7 mouse cellular contexts compared by ENCODE assay signal in genomic region chr6:145746132-145746849, GRCm38 (mm10). TPM values are rescaled to one million over a fixed set of nuclear protein-coding genes. Genes with fewer than 3 reads are reported as not detected.
A peak's percentile ranks its signal among the peaks of the same experiment; 100 is the strongest.
DNase-seq lines count a peak whose midpoint lies in the region; ATAC-seq and TF ChIP-seq lines count a peak whose summit lies in the region.

Gene Rassf8 (plus strand): TSS chr6:145746748.

- no peaks in the 10 kb centered on the region for H3K4me1 ChIP-seq in intestine, postnatal 0 days (replicated peaks; ENCODE audit: control insufficient read depth, insufficient read depth, low read length)
- peaks cover 19% of the 10 kb centered on the region for H3K4me1 ChIP-seq in limb, embryonic 10.5 days
- H3K4me1 ChIP-seq in midbrain, embryonic 12.5 days: peaks cover 11% of the 10 kb centered on the region

- peak within 1 kb of the TSS; percentile 96 for H3K4me2 ChIP-seq in intestine, postnatal 0 days (replicated peaks; ENCODE audit: low read depth)
- peak within 1 kb of the TSS; percentile 79 for H3K4me2 ChIP-seq in midbrain, embryonic 12.5 days (replicated peaks)

- peak within 1 kb of the TSS; percentile 71 for H3K27ac ChIP-seq in intestine, postnatal 0 days (ENCODE audit: low read depth, low read length)
- peak within 1 kb of the TSS; percentile 95 for H3K27ac ChIP-seq in limb, embryonic 10.5 days
- peak within 1 kb of the TSS; percentile 80 for H3K27ac ChIP-seq in midbrain, embryonic 12.5 days (replicated peaks)

- under 1% methylated on average over 62 of the region's 71 CpGs for WGBS in intestine, postnatal 0 days
- 1% methylated on average over 65 of the region's 71 CpGs for WGBS in limb, embryonic 10.5 days
- WGBS in midbrain, embryonic 12.5 days: 1% methylated on average over 50 of the region's 71 CpGs

- peak; percentile 79 for ATAC-seq in granulocyte monocyte progenitor cell, adult 5-6 weeks (replicated peaks; ENCODE audit: poor library complexity, severe bottlenecking)
- ATAC-seq in intestine, postnatal 0 days: peak; percentile 94
- peak; percentile 97 for ATAC-seq in midbrain, embryonic 12.5 days (ENCODE audit: low FRiP score, low read depth)

- H3K4me3 ChIP-seq in intestine, postnatal 0 days (ENCODE audit: low read depth, low read length): peak within 1 kb of the TSS; percentile 77
- H3K4me3 ChIP-seq in limb, embryonic 10.5 days: peak within 1 kb of the TSS; percentile 81
- H3K4me3 ChIP-seq in midbrain, embryonic 12.5 days: peak within 1 kb of the TSS; percentile 72

- TF ChIP-seq CTCF in intestine, postnatal 0 days (IDR thresholded peaks at IDR 0.05; ENCODE audit: low read depth): peak; percentile 24

- H3K9me3 ChIP-seq in intestine, postnatal 0 days (ENCODE audit: control insufficient read depth): no peaks in the 10 kb centered on the region
- H3K9me3 ChIP-seq in limb, embryonic 10.5 days (replicated peaks): no peaks in the 10 kb centered on the region
- H3K9me3 ChIP-seq in midbrain, embryonic 12.5 days: no peaks in the 10 kb centered on the region

- DNase-seq in adrenal gland, postnatal 14 days: peak; percentile 95
- peak; percentile 82 for DNase-seq in embryo, embryonic 11.5 days (ENCODE audit: low read depth, low spot score)
- DNase-seq in limb, embryonic 10.5 days (ENCODE audit: low spot score): peak; percentile 96
- DNase-seq in skeletal muscle tissue, adult 2 months (ENCODE audit: low read depth, low spot score): peak; percentile 81

- H3K36me3 ChIP-seq in intestine, postnatal 0 days (ENCODE audit: control insufficient read depth, insufficient read depth): no peaks in the 10 kb centered on the region
- peaks cover 11% of the 10 kb centered on the region for H3K36me3 ChIP-seq in limb, embryonic 10.5 days
- H3K36me3 ChIP-seq in midbrain, embryonic 12.5 days: no peaks in the 10 kb centered on the region

- no peaks in the 10 kb centered on the region for H3K27me3 ChIP-seq in intestine, postnatal 0 days (replicated peaks; ENCODE audit: control insufficient read depth, insufficient read depth, low read length)
- no peaks in the 10 kb centered on the region for H3K27me3 ChIP-seq in limb, embryonic 10.5 days (ENCODE audit: low read depth, poor library complexity, severe bottlenecking)
- H3K27me3 ChIP-seq in midbrain, embryonic 12.5 days: peaks cover 12% of the 10 kb centered on the region

- H3K9ac ChIP-seq in intestine, postnatal 0 days (ENCODE audit: low read depth, low read length): peak within 1 kb of the TSS; percentile 78
- H3K9ac ChIP-seq in midbrain, embryonic 12.5 days (replicated peaks): peak within 1 kb of the TSS; percentile 79

RNA-seq across cellular contexts. Expression of gene Rassf8, which starts in this region (rescaled TPM):
- total RNA-seq in adrenal gland, postnatal 14 days (2021): 76.6 and 87.4 TPM in 2 replicates
- 13.0 and 15.3 TPM in 2 replicates for total RNA-seq in granulocyte monocyte progenitor cell, adult 5-6 weeks (2014; fragmentation: Nextera tagmentation)
- total RNA-seq in granulocyte monocyte progenitor cell, adult 5-6 weeks (2017): 13.5 and 14.1 TPM in 2 replicates
- polyA plus RNA-seq in intestine, postnatal 0 days (2015; fragmentation: Nextera tagmentation; extraction: Ambion mirVana): 3.3 and 4.4 TPM in 2 replicates
- 3.9 and 6.4 TPM in 2 replicates for polyA plus RNA-seq in limb, embryonic 10.5 days (2016; fragmentation: Nextera tagmentation; extraction: Ambion mirVana)
- 4.4 and 5.0 TPM in 2 replicates for polyA plus RNA-seq in midbrain, embryonic 12.5 days (2016; fragmentation: Nextera tagmentation; extraction: Ambion mirVana)

Comparison
In these comparisons a context has a peak if more than half of its experiments do, and no peak if none do; other contexts are left out.
1. Peak in every context shown above with its lines: DNase-seq, ATAC-seq, H3K4me3 ChIP-seq and H3K27ac ChIP-seq.